Mouse (Mus musculus) brain, embryonic 14.5 days (tissue): Measurements from ENCODE around the gene Lin7a.

ENCODE experiments used
- CTCF ChIP-seq: fragments of 200-500 bp; IDR thresholded peaks from 2 replicates; pipeline ENCODE4 v1.5.1; 2012; ENCODE audit warnings: inconsistent platforms, mild to moderate bottlenecking, moderate library complexity, borderline replicate concordance; ENCODE audit not compliant: insufficient read depth, insufficient read length; ENCODE audit errors: extremely low read depth
- POLR2A ChIP-seq: fragments of 200-500 bp; IDR thresholded peaks from 2 replicates; pipeline ENCODE4 v1.6.1; 2012; ENCODE audit warnings: mild to moderate bottlenecking, inconsistent platforms, borderline replicate concordance; ENCODE audit not compliant: poor library complexity, insufficient read depth, insufficient read length, severe bottlenecking; ENCODE audit errors: extremely low read depth

DNA sequence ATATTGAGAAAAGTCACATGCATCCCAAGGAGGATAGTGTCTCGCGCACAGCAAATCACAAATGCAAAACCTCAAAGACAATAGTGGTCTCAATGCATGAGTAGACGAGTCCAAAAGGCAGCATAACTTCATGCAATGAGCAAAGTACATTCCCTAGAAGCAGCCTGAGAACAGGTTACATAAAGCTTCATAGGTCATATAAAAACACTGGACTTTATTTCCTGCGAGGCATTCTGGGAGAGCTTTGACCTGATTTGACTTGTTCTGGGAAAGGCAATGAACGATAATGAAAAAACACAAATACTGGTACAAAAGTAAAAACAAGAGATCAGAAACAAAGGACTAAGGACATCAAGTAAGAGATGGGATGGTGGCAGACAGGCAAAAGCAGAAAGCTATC is 54.1 kb downstream of the Lin7a start:
- TF ChIP-seq POLR2A (no peak), CTCF (no peak)
